Mouse (Mus musculus) heart, embryonic 15.5 days (tissue): ENCODE results near the gene Vsig10. TPM values are rescaled to one million over a fixed set of nuclear protein-coding genes. Genes with fewer than 3 reads are reported as not detected.

Experiments
- ATAC-seq: fragments of 200-750 bp; cut with Nextera tagmentation; replicated peaks from 2 replicates; pipeline ENCODE4 v1.8.0; 2017; ENCODE audit warnings: low read depth, moderate TSS enrichment; ENCODE audit not compliant: insufficient number of reproducible peaks, insufficient read depth, low FRiP score
- H3K27ac ChIP-seq: fragments of 300-500 bp; sonication (generic); 2 replicates; pipeline ENCODE4 v1.5.1; 2015; ENCODE audit warnings: mild to moderate bottlenecking, inconsistent platforms
- H3K27me3 ChIP-seq: fragments of 300-500 bp; sonication (generic); 2 replicates; pipeline ENCODE4 v1.6.1; 2015; ENCODE audit warnings: inconsistent platforms
- H3K36me3 ChIP-seq: fragments of 300-500 bp; sonication (generic); 2 replicates; pipeline ENCODE4 v1.6.1; 2015; ENCODE audit warnings: mild to moderate bottlenecking, inconsistent platforms
- H3K4me1 ChIP-seq: fragments of 300-500 bp; sonication (generic); replicated peaks from 2 replicates; pipeline ENCODE4 v1.6.1; 2015; ENCODE audit warnings: inconsistent platforms
- H3K4me2 ChIP-seq: fragments of 300-500 bp; sonication (generic); 2 replicates; pipeline ENCODE4 v1.6.1; 2015; ENCODE audit warnings: inconsistent platforms, mild to moderate bottlenecking, moderate library complexity
- H3K4me3 ChIP-seq: fragments of 300-500 bp; sonication (generic); 2 replicates; pipeline ENCODE4 v1.5.1; 2015; ENCODE audit warnings: mild to moderate bottlenecking, inconsistent platforms
- H3K9ac ChIP-seq: fragments of 300-500 bp; sonication (generic); 2 replicates; pipeline ENCODE4 v1.6.1; 2015; ENCODE audit warnings: mild to moderate bottlenecking, inconsistent platforms
- H3K9me3 ChIP-seq: fragments of 300-500 bp; sonication (generic); replicated peaks from 2 replicates; pipeline ENCODE4 v1.6.1; 2016; ENCODE audit warnings: inconsistent platforms
- WGBS: fragments of 180-500 bp; shearing (Covaris S2); methylation state at CpG from one replicate; pipeline ENCODE4 v1.1.7; 2015; ENCODE audit warnings: mixed read lengths; 5-methylcytosine and 5-hydroxymethylcytosine counted together
- polyA plus RNA-seq: library from polyadenylated mRNA; unstranded; fragments of >200 nt; fragmentation: Nextera tagmentation; extraction: Ambion mirVana; gene quantifications from 2 replicates; pipeline ENCODE4 v1.2.1, GENCODE M21; 2015

Vsig10 gene
- polyA plus RNA-seq = 6.7 and 8.4 TPM in 2 replicates

- Histone ChIP-seq H3K9me3 (no peaks in the 10 kb centered on the region), H3K27me3 (no peaks in the 10 kb centered on the region), H3K9ac (peak within 1 kb of the TSS; percentile 83), H3K4me1 (peaks cover 21% of the 10 kb centered on the region), H3K36me3 (no peaks in the 10 kb centered on the region), H3K4me3 (peak within 1 kb of the TSS; percentile 92), H3K4me2 (peak within 1 kb of the TSS; percentile 94), H3K27ac (peak within 1 kb of the TSS; percentile 84)
- peak; percentile 83 for ATAC-seq
- WGBS = under 1% methylated on average over 72 of the region's 81 CpGs
Measured at GRCm38 (mm10) chr5:117318741-117319629, at the start of gene Vsig10. Vsig10 (plus strand) TSS chr5:117319083.

- ATAC-seq = no peak; the same call in 1 of the 2 replicates
- H3K4me2 ChIP-seq = no peak overlapping the region
Measured at GRCm38 (mm10) chr5:117269395-117269794, 49.5 kb upstream of the Vsig10 start.

GRCm38 (mm10) chr5:117271945-117272344, 46.9 kb upstream of the Vsig10 start:
- Histone ChIP-seq H3K4me3 (no peak overlapping the region), H3K9ac (no peak overlapping the region), H3K9me3 (no peaks in the 10 kb centered on the region), H3K27ac (no peak overlapping the region), H3K36me3 (no peaks in the 10 kb centered on the region), H3K4me2 (no peak overlapping the region), H3K4me1 (no peaks in the 10 kb centered on the region), H3K27me3 (no peaks in the 10 kb centered on the region)
- ATAC-seq = no peak
- WGBS = 89% methylated on average over 14 of the region's 14 CpGs

More at GRCm38 (mm10) chr5:117269395-117269794, 49.5 kb upstream of the Vsig10 start:
- H3K9me3 ChIP-seq = no peaks in the 10 kb centered on the region
- no peak overlapping the region for H3K4me3 ChIP-seq
- H3K4me1 ChIP-seq = no peaks in the 10 kb centered on the region
- 94% methylated on average over 12 of the region's 12 CpGs for WGBS
- no peak overlapping the region for H3K27ac ChIP-seq
- no peaks in the 10 kb centered on the region for H3K36me3 ChIP-seq
- H3K27me3 ChIP-seq = no peaks in the 10 kb centered on the region
- no peak overlapping the region for H3K9ac ChIP-seq

GRCm38 (mm10) chr5:117274817-117275216, 44.1 kb upstream of the Vsig10 start:
- peaks cover 11% of the 10 kb centered on the region for H3K4me1 ChIP-seq
- H3K9me3 ChIP-seq = no peaks in the 10 kb centered on the region
- H3K4me3 ChIP-seq = no peak overlapping the region
- H3K9ac ChIP-seq = no peak overlapping the region
- WGBS = 63% methylated on average over 5 of the region's 5 CpGs
- H3K27ac ChIP-seq = no peak overlapping the region
- no peak for ATAC-seq
- no peaks in the 10 kb centered on the region for H3K27me3 ChIP-seq
- no peak overlapping the region for H3K4me2 ChIP-seq
- H3K36me3 ChIP-seq = no peaks in the 10 kb centered on the region

- Histone ChIP-seq H3K36me3 (peaks cover 16% of the 10 kb centered on the region; the same call in 1 of the 2 replicates), H3K9ac (no peak overlapping the region), H3K27ac (no peak overlapping the region), H3K4me3 (no peak overlapping the region), H3K4me2 (no peak overlapping the region), H3K4me1 (peaks cover 14% of the 10 kb centered on the region), H3K9me3 (no peaks in the 10 kb centered on the region), H3K27me3 (no peaks in the 10 kb centered on the region)
- WGBS = 88% methylated on average over 6 of the region's 6 CpGs
- ATAC-seq = no peak
Measured at GRCm38 (mm10) chr5:117277784-117278183, 41.1 kb upstream of the Vsig10 start.

- no peak overlapping the region for H3K4me3 ChIP-seq
- ATAC-seq = peak; percentile 38; the same call in 1 of the 2 replicates
- peaks cover 24% of the 10 kb centered on the region for H3K36me3 ChIP-seq
- 73% methylated on average over 15 of the region's 15 CpGs for WGBS
- peak overlapping the region; percentile 24; the same call in 1 of the 2 replicates for H3K27ac ChIP-seq
- H3K4me2 ChIP-seq = no peak overlapping the region
- H3K9ac ChIP-seq = no peak overlapping the region
- no peaks in the 10 kb centered on the region for H3K27me3 ChIP-seq
- H3K9me3 ChIP-seq = no peaks in the 10 kb centered on the region
- H3K4me1 ChIP-seq = peaks cover 15% of the 10 kb centered on the region
Measured at GRCm38 (mm10) chr5:117278809-117279668, 39.8 kb upstream of the Vsig10 start.

- Histone ChIP-seq H3K27me3 (no peaks in the 10 kb centered on the region), H3K4me1 (peaks cover 18% of the 10 kb centered on the region), H3K9ac (no peak overlapping the region), H3K9me3 (no peaks in the 10 kb centered on the region), H3K27ac (peak overlapping the region; percentile 24; the same call in 1 of the 2 replicates), H3K4me2 (no peak overlapping the region), H3K4me3 (no peak overlapping the region), H3K36me3 (peaks cover 26% of the 10 kb centered on the region)
- ATAC-seq = peak; percentile 53; the same call in 1 of the 2 replicates
- 36% methylated on average over 4 of the region's 4 CpGs for WGBS
Measured at GRCm38 (mm10) chr5:117279669-117280050, 39.2 kb upstream of the Vsig10 start.

GRCm38 (mm10) chr5:117281536-117281935, 37.3 kb upstream of the Vsig10 start:
- 92% methylated on average over 10 of the region's 10 CpGs for WGBS

GRCm38 (mm10) chr5:117282360-117282759, 36.5 kb upstream of the Vsig10 start:
- Histone ChIP-seq H3K27me3 (no peaks in the 10 kb centered on the region), H3K9ac (no peak overlapping the region), H3K4me3 (no peak overlapping the region), H3K4me1 (peaks cover 37% of the 10 kb centered on the region), H3K36me3 (peaks cover 26% of the 10 kb centered on the region), H3K27ac (no peak overlapping the region), H3K4me2 (no peak overlapping the region), H3K9me3 (no peaks in the 10 kb centered on the region)
- no peak for ATAC-seq
- WGBS = 84% methylated on average over 8 of the region's 8 CpGs

More at GRCm38 (mm10) chr5:117281536-117281935, 37.3 kb upstream of the Vsig10 start:
- H3K4me2 ChIP-seq = no peak overlapping the region
- ATAC-seq = no peak
- H3K9me3 ChIP-seq = no peaks in the 10 kb centered on the region
- H3K9ac ChIP-seq = no peak overlapping the region
- peaks cover 26% of the 10 kb centered on the region for H3K36me3 ChIP-seq
- no peak overlapping the region for H3K4me3 ChIP-seq
- H3K27me3 ChIP-seq = no peaks in the 10 kb centered on the region
- H3K27ac ChIP-seq = no peak overlapping the region
- H3K4me1 ChIP-seq = peaks cover 35% of the 10 kb centered on the region

- ATAC-seq = no peak
- WGBS = 71% methylated on average over 9 of the region's 9 CpGs
- H3K4me1 ChIP-seq = peaks cover 41% of the 10 kb centered on the region
- no peak overlapping the region for H3K27ac ChIP-seq
- H3K27me3 ChIP-seq = no peaks in the 10 kb centered on the region
- H3K9me3 ChIP-seq = no peaks in the 10 kb centered on the region
- peaks cover 26% of the 10 kb centered on the region for H3K36me3 ChIP-seq
- H3K4me3 ChIP-seq = no peak overlapping the region
- H3K9ac ChIP-seq = no peak overlapping the region
- no peak overlapping the region for H3K4me2 ChIP-seq
Measured at GRCm38 (mm10) chr5:117284029-117284428, 34.9 kb upstream of the Vsig10 start.

GRCm38 (mm10) chr5:117284682-117285081, 34.2 kb upstream of the Vsig10 start:
- Histone ChIP-seq H3K27ac (no peak overlapping the region), H3K27me3 (no peaks in the 10 kb centered on the region), H3K9ac (no peak overlapping the region), H3K4me1 (peaks cover 35% of the 10 kb centered on the region), H3K4me2 (no peak overlapping the region), H3K36me3 (peaks cover 26% of the 10 kb centered on the region), H3K4me3 (no peak overlapping the region), H3K9me3 (no peaks in the 10 kb centered on the region)
- 43% methylated on average over 7 of the region's 7 CpGs for WGBS
- no peak for ATAC-seq
